In genomic region chr4:154445721-154446120, GRCm38 (mm10) we compare ENCODE assay signal across 28 mouse cellular contexts.
A peak's percentile ranks its signal among the peaks of the same experiment; 100 is the strongest.
DNase-seq lines count a peak whose midpoint lies in the region; ATAC-seq and TF ChIP-seq lines count a peak whose summit lies in the region.
"Had no signal": no experiment of that assay in that cellular context is flagged by ENCODE, and none has a peak within 500 bp of the region (broad histone marks: within the 10 kb centered on the region; RNA-seq: fewer than 3 reads in every experiment).

No protein-coding gene starts in this region.

- H3K27ac ChIP-seq in heart, embryonic 10.5 days: peak overlapping the region; percentile 44; the same call in 1 of the 2 replicates
- no peak overlapping the region for H3K27ac ChIP-seq in heart, embryonic 16.5 days (ENCODE audit: low read length)
- H3K27ac ChIP-seq in heart, adult 2 months: no peak overlapping the region
- H3K27ac ChIP-seq in embryonic facial prominence, embryonic 10.5 days (replicated peaks): 0 out of 2 replicates have a peak overlapping the region, but pooled peaks have one; percentile 11
- H3K27ac ChIP-seq in liver, embryonic 12.5 days: no peak overlapping the region
- H3K27ac ChIP-seq: embryonic facial prominence, embryonic 12.5 days; embryonic facial prominence, embryonic 15.5 days; forebrain, embryonic 10.5 days; forebrain, embryonic 12.5 days had no signal

- WGBS in heart, embryonic 10.5 days: 54% methylated on average over 9 of the region's 9 CpGs
- 45% methylated on average over 9 of the region's 9 CpGs for WGBS in heart, embryonic 16.5 days
- 54% methylated on average over 9 of the region's 9 CpGs for WGBS in heart, adult 2 months
- WGBS in embryonic facial prominence, embryonic 10.5 days: 66% methylated on average over 9 of the region's 9 CpGs
- WGBS in liver, embryonic 12.5 days (ENCODE audit: insufficient replicate concordance): 54% methylated on average over 9 of the region's 9 CpGs

- no peak for ATAC-seq in heart, embryonic 16.5 days (replicated peaks; ENCODE audit: extremely low read depth, insufficient read depth, low FRiP score)
- ATAC-seq in liver, embryonic 12.5 days: no peak
- ATAC-seq: activated CD4-positive, CD25-positive, alpha-beta regulatory T cell, adult 4 months; CD4-positive, CD25-positive, alpha-beta regulatory T cell, adult 4 months; forebrain, embryonic 14.5 days; forebrain, embryonic 16.5 days had no signal

- H3K27me3 ChIP-seq in heart, embryonic 10.5 days (ENCODE audit: insufficient read depth, poor library complexity, severe bottlenecking): peaks cover 70% of the 10 kb centered on the region
- peaks cover 3% of the 10 kb centered on the region; the same call in 1 of the 2 replicates for H3K27me3 ChIP-seq in heart, embryonic 16.5 days (ENCODE audit: control insufficient read depth, insufficient read depth, low read length)
- H3K27me3 ChIP-seq in heart, adult 2 months (ENCODE audit: control insufficient read depth, insufficient read depth, low read length): no peaks in the 10 kb centered on the region
- H3K27me3 ChIP-seq in embryonic facial prominence, embryonic 10.5 days (replicated peaks; ENCODE audit: low read depth, poor library complexity, severe bottlenecking): peaks cover 81% of the 10 kb centered on the region
- H3K27me3 ChIP-seq in liver, embryonic 12.5 days (replicated peaks): peaks cover 12% of the 10 kb centered on the region
- H3K27me3 ChIP-seq: CH12.LX had no signal

- H3K4me2 ChIP-seq in heart, embryonic 16.5 days (ENCODE audit: low read depth, low read length): 0 out of 2 replicates have a peak overlapping the region, but pooled peaks have one; percentile 2
- H3K4me2 ChIP-seq in liver, embryonic 12.5 days: no peak overlapping the region
- H3K4me2 ChIP-seq: embryonic facial prominence, embryonic 12.5 days; embryonic facial prominence, embryonic 15.5 days; forebrain, embryonic 12.5 days had no signal

- no peak for DNase-seq in heart, embryonic 10.5 days (ENCODE audit: low spot score)
- DNase-seq in heart, postnatal 4 days: no peak
- DNase-seq in heart, adult 2 months: no peak
- peak; percentile 72 for DNase-seq in ES-CJ7 (ENCODE audit: low read depth, low spot score)
- no peak for DNase-seq in embryonic facial prominence, embryonic 10.5 days (ENCODE audit: low spot score)
- DNase-seq in cerebellum, adult 8-10 months: no peak
- DNase-seq: adrenal gland, adult 8-10 months; adrenal gland, postnatal 14 days; adrenal gland, postnatal 36 days; B cell, adult 2 months; cerebellum, adult 11-12 months; cerebellum, adult 2 months; cerebellum, adult 9-11 months; cerebellum, postnatal 14 days; cerebellum, postnatal 36 days; embryo, embryonic 11 days had no signal

- no peaks in the 10 kb centered on the region for H3K79me2 ChIP-seq in heart, adult 2 months (replicated peaks; ENCODE audit: control insufficient read depth, insufficient read depth, low read length)

- TF ChIP-seq CTCF in heart, adult 2 months (IDR thresholded peaks at IDR 0.05): no peak

- no peak overlapping the region for H3K9ac ChIP-seq in heart, embryonic 16.5 days (ENCODE audit: low read length)
- no peak overlapping the region for H3K9ac ChIP-seq in heart, adult 2 months (ENCODE audit: low read depth, low read length)
- H3K9ac ChIP-seq in liver, embryonic 12.5 days: no peak overlapping the region
- H3K9ac ChIP-seq: embryonic facial prominence, embryonic 12.5 days; embryonic facial prominence, embryonic 15.5 days; forebrain, embryonic 12.5 days had no signal

- no peak overlapping the region for H3K4me3 ChIP-seq in heart, embryonic 10.5 days
- no peak overlapping the region for H3K4me3 ChIP-seq in heart, embryonic 16.5 days (ENCODE audit: low read length)
- no peak overlapping the region for H3K4me3 ChIP-seq in heart, adult 2 months
- H3K4me3 ChIP-seq in embryonic facial prominence, embryonic 10.5 days: no peak overlapping the region
- no peak overlapping the region for H3K4me3 ChIP-seq in liver, embryonic 12.5 days
- H3K4me3 ChIP-seq: embryonic facial prominence, embryonic 12.5 days; embryonic facial prominence, embryonic 15.5 days; erythroblast, embryonic 14.5 days; forebrain, embryonic 10.5 days; forebrain, embryonic 12.5 days had no signal

- no peak for TF ChIP-seq POLR2A in heart, adult 2 months (IDR thresholded peaks at IDR 0.05; ENCODE audit: insufficient read depth, low read depth, low read length)

- H3K4me1 ChIP-seq in heart, embryonic 10.5 days: peaks cover 87% of the 10 kb centered on the region
- peaks cover 44% of the 10 kb centered on the region for H3K4me1 ChIP-seq in heart, embryonic 16.5 days (ENCODE audit: control insufficient read depth, insufficient read depth, low read length)
- peaks cover 5% of the 10 kb centered on the region for H3K4me1 ChIP-seq in heart, adult 2 months (ENCODE audit: control insufficient read depth, insufficient read depth, low read length)
- H3K4me1 ChIP-seq in embryonic facial prominence, embryonic 10.5 days: peaks cover 85% of the 10 kb centered on the region
- peaks cover 6% of the 10 kb centered on the region; the same call in 1 of the 2 replicates for H3K4me1 ChIP-seq in liver, embryonic 12.5 days

- intact Hi-C loops in heart, adult 2 months (cut with DNase I): loop anchor here (10.0 kb wide), 1 partner anchor 229 kb away; no protein-coding TSS in a partner anchor

- no peaks in the 10 kb centered on the region for H3K36me3 ChIP-seq in heart, embryonic 10.5 days
- no peaks in the 10 kb centered on the region for H3K36me3 ChIP-seq in heart, embryonic 16.5 days (ENCODE audit: control insufficient read depth, insufficient read depth)
- no peaks in the 10 kb centered on the region for H3K36me3 ChIP-seq in heart, adult 2 months (ENCODE audit: control insufficient read depth, insufficient read depth, low read length)
- H3K36me3 ChIP-seq in embryonic facial prominence, embryonic 10.5 days (replicated peaks): no peaks in the 10 kb centered on the region
- no peaks in the 10 kb centered on the region for H3K36me3 ChIP-seq in liver, embryonic 12.5 days
- H3K36me3 ChIP-seq: embryonic facial prominence, embryonic 12.5 days; embryonic facial prominence, embryonic 15.5 days; forebrain, embryonic 10.5 days; forebrain, embryonic 12.5 days had no signal

- TF ChIP-seq EP300 in heart, adult 2 months (IDR thresholded peaks at IDR 0.05; ENCODE audit: insufficient read depth, low read depth, low read length): no peak

- H3K9me3 ChIP-seq in heart, embryonic 10.5 days: no peaks in the 10 kb centered on the region
- no peaks in the 10 kb centered on the region for H3K9me3 ChIP-seq in heart, embryonic 16.5 days (replicated peaks; ENCODE audit: control insufficient read depth, low read length)
- no peaks in the 10 kb centered on the region for H3K9me3 ChIP-seq in embryonic facial prominence, embryonic 10.5 days
- H3K9me3 ChIP-seq in liver, embryonic 12.5 days (replicated peaks): no peaks in the 10 kb centered on the region
- H3K9me3 ChIP-seq: embryonic facial prominence, embryonic 12.5 days; embryonic facial prominence, embryonic 15.5 days; forebrain, embryonic 10.5 days; forebrain, embryonic 12.5 days had no signal

Comparison
In these comparisons a context has a peak if more than half of its experiments do, and no peak if none do; other contexts are left out.
1. H3K27ac ChIP-seq: peak in heart, embryonic 10.5 days (single experiment) and embryonic facial prominence, embryonic 10.5 days (single experiment); none in heart, embryonic 16.5 days (single experiment), heart, adult 2 months (single experiment) and liver, embryonic 12.5 days (single experiment).